Mouse (Mus musculus) lung, postnatal 25 days (tissue): ENCODE measurements around the gene Ncoa3.

Experiments
- DNase-seq: peaks from one replicate; pipeline ENCODE4 v3.0.0; 2022; ENCODE audit warnings: low spot score

Gene Ncoa3

GRCm38 (mm10) chr2:166106631-166107030 lies 114.2 kb downstream of the Ncoa3 start:
- DNase-seq: no peak

- DNase-seq: no peak
These were observed 115.5 kb downstream of the Ncoa3 start for GRCm38 (mm10) chr2:166107911-166108310.

- DNase-seq: peak; percentile 83
These were observed 115.9 kb downstream of the Ncoa3 start for GRCm38 (mm10) chr2:166108326-166108725.

- DNase-seq: no peak
These were observed 118.3 kb downstream of the Ncoa3 start for GRCm38 (mm10) chr2:166110764-166111163.

GRCm38 (mm10) chr2:166111238-166111637 lies 118.8 kb downstream of the Ncoa3 start:
- no peak for DNase-seq

- DNase-seq: peak; percentile 16
These were observed 119.4 kb downstream of the Ncoa3 start for GRCm38 (mm10) chr2:166111831-166112250.

- no peak for DNase-seq
These were observed 120.5 kb downstream of the Ncoa3 start for GRCm38 (mm10) chr2:166112986-166113385.

GRCm38 (mm10) chr2:166115571-166116277 lies 123.3 kb downstream of the Ncoa3 start:
- DNase-seq: peak; percentile 92

GRCm38 (mm10) chr2:166116278-166116608 lies 123.8 kb downstream of the Ncoa3 start:
- DNase-seq: no peak

- DNase-seq: no peak
These were observed 124.3 kb downstream of the Ncoa3 start for GRCm38 (mm10) chr2:166116704-166117103.

GRCm38 (mm10) chr2:166119992-166120391 lies 127.6 kb downstream of the Ncoa3 start:
- no peak for DNase-seq

GRCm38 (mm10) chr2:166121681-166122355 lies 129.4 kb downstream of the Ncoa3 start:
- DNase-seq: no peak

GRCm38 (mm10) chr2:166122781-166123180 lies 130.3 kb downstream of the Ncoa3 start:
- DNase-seq: peak; percentile 30
